Mouse (Mus musculus) stomach, embryonic 16.5 days (tissue): ENCODE measurements at regions not wholly inside any gene's neighbourhood (a gene's known extent, or its start where the extent isn't known, plus 50 kb on each side); places are given as distances from the start of the nearest gene placed in this dataset.

ENCODE experiments used
- ATAC-seq: fragments of 200-750 bp; cut with Nextera tagmentation; 2 replicates; pipeline ENCODE4 v1.8.0; 2017; ENCODE audit warnings: moderate number of reproducible peaks, moderate TSS enrichment; ENCODE audit not compliant: insufficient read depth, low FRiP score
- H3K27ac ChIP-seq: fragments of 300-500 bp; sonication (generic); 2 replicates; pipeline ENCODE4 v1.5.1; 2014; ENCODE audit warnings: low read length
- H3K27me3 ChIP-seq: fragments of 300-500 bp; sonication (generic); 2 replicates; pipeline ENCODE4 v1.6.1; 2014; ENCODE audit warnings: low read length, control low read depth, mixed read lengths; ENCODE audit not compliant: control insufficient read depth, insufficient read depth
- H3K36me3 ChIP-seq: fragments of 300-500 bp; sonication (generic); 2 replicates; pipeline ENCODE4 v1.6.1; 2014; ENCODE audit warnings: low read length; ENCODE audit not compliant: control insufficient read depth, insufficient read depth
- H3K4me1 ChIP-seq: fragments of 300-500 bp; sonication (generic); 2 replicates; pipeline ENCODE4 v1.6.1; 2014; ENCODE audit warnings: low read length, control low read depth, mixed read lengths; ENCODE audit not compliant: control insufficient read depth, insufficient read depth
- H3K4me2 ChIP-seq: fragments of 300-500 bp; sonication (generic); 2 replicates; pipeline ENCODE4 v1.6.1; 2014; ENCODE audit warnings: low read depth, low read length, mixed read lengths
- H3K4me3 ChIP-seq: fragments of 300-500 bp; sonication (generic); replicated peaks from 2 replicates; pipeline ENCODE4 v1.5.1; 2014; ENCODE audit warnings: mild to moderate bottlenecking, low read length
- H3K9ac ChIP-seq: fragments of 300-500 bp; sonication (generic); 2 replicates; pipeline ENCODE4 v1.6.1; 2014; ENCODE audit warnings: low read length
- H3K9me3 ChIP-seq: fragments of 300-500 bp; sonication (generic); replicated peaks from 2 replicates; pipeline ENCODE4 v1.6.1; 2016; ENCODE audit warnings: low read length, control low read depth; ENCODE audit not compliant: control insufficient read depth
- WGBS: fragments of 180-500 bp; shearing (Covaris S2); extraction: QIAGEN DNeasy Blood & Tissue Kit; methylation state at CpG from one replicate; pipeline ENCODE4 v1.1.7; 2014; 5-methylcytosine and 5-hydroxymethylcytosine counted together

GRCm38 (mm10) chr7:136547837-136548236 lies 346.6 kb upstream of the Mgmt start:
- Histone ChIP-seq H3K4me2 (no peak overlapping the region), H3K27ac (no peak overlapping the region), H3K4me3 (no peak overlapping the region), H3K36me3 (no peaks in the 10 kb centered on the region), H3K4me1 (no peaks in the 10 kb centered on the region), H3K9ac (no peak overlapping the region), H3K27me3 (no peaks in the 10 kb centered on the region), H3K9me3 (no peaks in the 10 kb centered on the region)
- no peak for ATAC-seq
- WGBS: 36% methylated on average over 3 of the region's 3 CpGs

- Histone ChIP-seq H3K9me3 (no peaks in the 10 kb centered on the region), H3K27ac (no peak overlapping the region), H3K36me3 (no peaks in the 10 kb centered on the region), H3K9ac (no peak overlapping the region), H3K27me3 (no peaks in the 10 kb centered on the region), H3K4me1 (no peaks in the 10 kb centered on the region), H3K4me2 (no peak overlapping the region), H3K4me3 (no peak overlapping the region)
- WGBS: 25% methylated on average over 4 of the region's 4 CpGs
- no peak for ATAC-seq
Measured at GRCm38 (mm10) chr7:136556436-136556835, 338.0 kb upstream of the Mgmt start.

GRCm38 (mm10) chr7:136559536-136559935 lies 334.9 kb upstream of the Mgmt start:
- no peak overlapping the region for H3K4me3 ChIP-seq
- no peak overlapping the region for H3K27ac ChIP-seq
- no peak overlapping the region for H3K9ac ChIP-seq
- no peaks in the 10 kb centered on the region for H3K9me3 ChIP-seq
- no peaks in the 10 kb centered on the region for H3K4me1 ChIP-seq
- no peak overlapping the region for H3K4me2 ChIP-seq
- H3K27me3 ChIP-seq: no peaks in the 10 kb centered on the region
- WGBS: 74% methylated on average over 6 of the region's 6 CpGs
- H3K36me3 ChIP-seq: no peaks in the 10 kb centered on the region
- no peak for ATAC-seq

GRCm38 (mm10) chr7:136570911-136571310 lies 323.5 kb upstream of the Mgmt start:
- H3K9ac ChIP-seq: no peak overlapping the region
- WGBS: 54% methylated on average over 7 of the region's 7 CpGs

GRCm38 (mm10) chr7:136581896-136582295 lies 312.5 kb upstream of the Mgmt start:
- Histone ChIP-seq H3K27ac (no peak overlapping the region), H3K36me3 (no peaks in the 10 kb centered on the region), H3K9me3 (no peaks in the 10 kb centered on the region), H3K4me2 (no peak overlapping the region), H3K4me3 (no peak overlapping the region), H3K9ac (no peak overlapping the region), H3K27me3 (peaks cover 7% of the 10 kb centered on the region), H3K4me1 (no peaks in the 10 kb centered on the region)
- 49% methylated on average over 12 of the region's 12 CpGs for WGBS
- ATAC-seq: no peak

More at GRCm38 (mm10) chr7:136570911-136571310, 323.5 kb upstream of the Mgmt start:
- Histone ChIP-seq H3K27me3 (no peaks in the 10 kb centered on the region), H3K4me3 (no peak overlapping the region), H3K9me3 (no peaks in the 10 kb centered on the region), H3K4me2 (no peak overlapping the region), H3K27ac (no peak overlapping the region), H3K36me3 (no peaks in the 10 kb centered on the region), H3K4me1 (no peaks in the 10 kb centered on the region)
- ATAC-seq: no peak

- no peaks in the 10 kb centered on the region for H3K9me3 ChIP-seq
Measured at GRCm38 (mm10) chr7:136584361-136584760, 310.1 kb upstream of the Mgmt start.

GRCm38 (mm10) chr7:136588491-136588890 lies 305.9 kb upstream of the Mgmt start:
- H3K9me3 ChIP-seq: no peaks in the 10 kb centered on the region
- no peak overlapping the region for H3K27ac ChIP-seq
- no peak overlapping the region for H3K4me3 ChIP-seq
- H3K4me2 ChIP-seq: no peak overlapping the region
- no peak for ATAC-seq
- peaks cover 7% of the 10 kb centered on the region for H3K27me3 ChIP-seq
- 57% methylated on average over 6 of the region's 6 CpGs for WGBS
- no peak overlapping the region for H3K9ac ChIP-seq
- H3K36me3 ChIP-seq: no peaks in the 10 kb centered on the region
- H3K4me1 ChIP-seq: no peaks in the 10 kb centered on the region

More at GRCm38 (mm10) chr7:136584361-136584760, 310.1 kb upstream of the Mgmt start:
- Histone ChIP-seq H3K27me3 (peaks cover 7% of the 10 kb centered on the region), H3K4me1 (no peaks in the 10 kb centered on the region), H3K9ac (no peak overlapping the region), H3K36me3 (no peaks in the 10 kb centered on the region), H3K27ac (no peak overlapping the region), H3K4me2 (no peak overlapping the region), H3K4me3 (no peak overlapping the region)
- 60% methylated on average over 17 of the region's 17 CpGs for WGBS
- no peak for ATAC-seq

- Histone ChIP-seq H3K9me3 (no peaks in the 10 kb centered on the region), H3K4me3 (no peak overlapping the region), H3K27ac (no peak overlapping the region), H3K9ac (no peak overlapping the region), H3K27me3 (no peaks in the 10 kb centered on the region), H3K4me2 (no peak overlapping the region), H3K4me1 (no peaks in the 10 kb centered on the region), H3K36me3 (no peaks in the 10 kb centered on the region)
- no peak for ATAC-seq
Measured at GRCm38 (mm10) chr7:136590947-136591346, 303.5 kb upstream of the Mgmt start.

GRCm38 (mm10) chr7:136607278-136608120 lies 286.9 kb upstream of the Mgmt start:
- H3K36me3 ChIP-seq: no peaks in the 10 kb centered on the region
- H3K27ac ChIP-seq: no peak overlapping the region
- H3K9me3 ChIP-seq: no peaks in the 10 kb centered on the region
- ATAC-seq: no peak
- no peaks in the 10 kb centered on the region for H3K27me3 ChIP-seq
- H3K4me2 ChIP-seq: no peak overlapping the region
- H3K9ac ChIP-seq: no peak overlapping the region
- H3K4me3 ChIP-seq: no peak overlapping the region
- no peaks in the 10 kb centered on the region for H3K4me1 ChIP-seq
- 63% methylated on average over 7 of the region's 7 CpGs for WGBS
